Mouse (Mus musculus) myocyte (in vitro differentiated cells): ENCODE measurements at regions not wholly inside any gene's neighbourhood (a gene's known extent, or its start where the extent isn't known, plus 50 kb on each side); places are given as distances from the start of the nearest gene placed in this dataset.

Source experiments
- H3K27me3 ChIP-seq: one replicate; pipeline ENCODE4 v1.6.1; 2011; ENCODE audit not compliant: control insufficient read depth, insufficient read depth, insufficient read length
- H3K36me3 ChIP-seq: one replicate; pipeline ENCODE4 v1.6.1; 2011; ENCODE audit not compliant: control insufficient read depth, insufficient read depth
- H3K4me2 ChIP-seq: one replicate; pipeline ENCODE4 v1.6.1; 2011; ENCODE audit warnings: low read depth, control low read depth
- H3K4me3 ChIP-seq: one replicate; pipeline ENCODE4 v1.5.1; 2011; ENCODE audit warnings: mild to moderate bottlenecking, control low read depth, moderate library complexity
- H3K79me2 ChIP-seq: one replicate; pipeline ENCODE4 v1.6.1; 2011; ENCODE audit not compliant: control insufficient read depth, insufficient read depth
- H3ac ChIP-seq: one replicate; pipeline ENCODE4 v1.6.1; 2011; ENCODE audit not compliant: control insufficient read depth, insufficient read length
- CEBPB ChIP-seq: IDR thresholded peaks from 2 replicates; pipeline ENCODE4 v1.6.1; 2011; ENCODE audit warnings: mild to moderate bottlenecking, moderate library complexity; ENCODE audit not compliant: poor library complexity, insufficient read depth, severe bottlenecking
- E2F4 ChIP-seq: IDR thresholded peaks from one replicate; pipeline ENCODE4 v1.6.1; 2011; ENCODE audit warnings: mild to moderate bottlenecking, control low read depth, moderate library complexity; ENCODE audit not compliant: insufficient read depth
- MAX ChIP-seq: IDR thresholded peaks from one replicate; pipeline ENCODE4 v1.6.1; 2011; ENCODE audit warnings: low read depth, mild to moderate bottlenecking, control low read depth
- MYOD1 ChIP-seq, 3 experiments: IDR thresholded peaks; one replicate each; pipeline ENCODE4 v1.6.1; 2011; ENCODE audit warnings: control low read depth in 2 of 3, low read depth in 2 of 3, mild to moderate bottlenecking in 2 of 3, moderate library complexity in 1 of 3; ENCODE audit not compliant: insufficient read length in 2 of 3, control insufficient read depth in 1 of 3
- MYOG ChIP-seq, 3 experiments: IDR thresholded peaks; one replicate each; pipeline ENCODE4 v1.6.1; 2011; ENCODE audit warnings: control low read depth in 2 of 3, low read depth in 2 of 3, mild to moderate bottlenecking in 2 of 3; ENCODE audit not compliant: insufficient read length in 2 of 3, control insufficient read depth in 1 of 3, insufficient read depth in 1 of 3
- POLR2A ChIP-seq: IDR thresholded peaks from one replicate; pipeline ENCODE4 v1.6.1; 2011; ENCODE audit warnings: low read depth, mild to moderate bottlenecking, control low read depth, moderate library complexity; ENCODE audit not compliant: insufficient read length
- POLR2AphosphoS2 ChIP-seq: IDR thresholded peaks from one replicate; pipeline ENCODE4 v1.6.1; 2011; ENCODE audit warnings: low read depth, control low read depth; ENCODE audit not compliant: insufficient read length
- REST ChIP-seq: IDR thresholded peaks from one replicate; pipeline ENCODE4 v1.6.1; 2011; ENCODE audit warnings: mild to moderate bottlenecking, control low read depth, moderate library complexity; ENCODE audit not compliant: insufficient read depth, insufficient read length
- SRF ChIP-seq: IDR thresholded peaks from one replicate; pipeline ENCODE4 v1.6.1; 2011; ENCODE audit warnings: low read depth; ENCODE audit not compliant: control insufficient read depth, insufficient read length
- TCF12 ChIP-seq: IDR thresholded peaks from one replicate; pipeline ENCODE4 v1.6.1; 2011; ENCODE audit warnings: mild to moderate bottlenecking, control low read depth; ENCODE audit not compliant: poor library complexity, insufficient read depth, severe bottlenecking
- TCF3 ChIP-seq: IDR thresholded peaks from one replicate; pipeline ENCODE4 v1.6.1; 2011; ENCODE audit warnings: low read depth, control low read depth; ENCODE audit not compliant: insufficient read length
- USF1 ChIP-seq: IDR thresholded peaks from one replicate; pipeline ENCODE4 v1.6.1; 2011; ENCODE audit warnings: low read depth, mild to moderate bottlenecking, control low read depth, moderate library complexity

DNA sequence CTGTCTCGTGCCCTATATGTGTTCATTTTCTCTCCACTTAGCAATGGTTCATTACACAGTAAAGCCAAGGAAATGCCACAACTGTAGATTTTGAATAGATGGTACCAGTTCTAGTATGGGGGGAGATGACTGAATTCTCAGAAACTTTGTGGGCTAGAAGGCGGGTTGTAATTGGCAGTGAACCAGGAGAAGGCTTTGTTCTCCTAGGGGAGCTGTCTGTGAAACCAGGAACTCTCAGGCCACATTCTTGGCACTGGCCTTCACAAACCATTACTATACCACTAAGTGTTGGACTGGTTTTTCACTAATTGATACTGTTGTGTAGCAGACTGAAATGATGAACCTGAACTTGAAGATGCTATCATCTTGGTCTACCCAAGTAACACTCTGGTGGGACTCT lies 99.1 kb upstream of the Tnc start:
- no peaks in the 10 kb centered on the region for H3K79me2 ChIP-seq
- no peak overlapping the region for H3ac ChIP-seq
- TF ChIP-seq TCF3: no peak
- TF ChIP-seq REST: no peak
- TF ChIP-seq MAX: no peak
- TF ChIP-seq TCF12: no peak
- no peak for TF ChIP-seq MYOG (IDR thresholded peaks at IDR 0.05; ENCODE audit: control insufficient read depth in 1 of 3, insufficient read depth in 1 of 3, insufficient read length in 2 of 3, low read depth in 2 of 3)
- no peak for TF ChIP-seq CEBPB
- no peak for TF ChIP-seq POLR2AphosphoS2
- no peak for TF ChIP-seq POLR2A
- no peak for TF ChIP-seq MYOD1 (IDR thresholded peaks at IDR 0.05; ENCODE audit: control insufficient read depth in 1 of 3, insufficient read length in 2 of 3, low read depth in 2 of 3)
- no peak for TF ChIP-seq USF1
- no peak for TF ChIP-seq E2F4
- TF ChIP-seq SRF: no peak
- H3K4me3 ChIP-seq: no peak overlapping the region
- no peaks in the 10 kb centered on the region for H3K36me3 ChIP-seq
- no peak overlapping the region for H3K4me2 ChIP-seq
- no peaks in the 10 kb centered on the region for H3K27me3 ChIP-seq

DNA sequence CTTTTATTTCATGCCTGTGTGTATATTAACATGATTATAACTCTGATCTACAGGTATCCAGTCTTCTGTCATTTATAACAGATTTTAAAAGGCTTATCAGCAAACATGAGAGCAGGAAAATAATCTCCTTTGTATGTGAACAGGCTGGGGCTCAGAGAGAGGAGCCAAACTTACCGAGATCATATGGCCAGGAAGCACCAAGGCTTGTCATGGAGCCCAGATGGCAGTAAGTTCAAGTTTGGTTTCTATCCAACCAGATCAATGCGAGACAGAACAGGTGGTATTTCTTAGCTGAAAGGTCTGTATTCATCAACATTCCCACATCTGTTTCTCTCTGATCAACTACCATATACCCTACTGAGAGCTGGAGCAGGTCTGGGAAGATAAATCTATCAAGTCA lies 96.1 kb upstream of the Tnc start:
- H3K27me3 ChIP-seq: no peaks in the 10 kb centered on the region
- H3K4me3 ChIP-seq: no peak overlapping the region
- H3ac ChIP-seq: no peak overlapping the region
- H3K79me2 ChIP-seq: no peaks in the 10 kb centered on the region
- TF ChIP-seq USF1 (no peak), POLR2A (no peak), CEBPB (no peak), POLR2AphosphoS2 (no peak), TCF12 (no peak), SRF (no peak), MYOG (IDR thresholded peaks at IDR 0.05; ENCODE audit: control insufficient read depth in 1 of 3, insufficient read depth in 1 of 3, insufficient read length in 2 of 3, low read depth in 2 of 3) (no peak), TCF3 (no peak), MYOD1 (IDR thresholded peaks at IDR 0.05; ENCODE audit: control insufficient read depth in 1 of 3, insufficient read length in 2 of 3, low read depth in 2 of 3) (no peak), REST (no peak), MAX (no peak), E2F4 (no peak)
- H3K36me3 ChIP-seq: no peaks in the 10 kb centered on the region
- H3K4me2 ChIP-seq: no peak overlapping the region

DNA sequence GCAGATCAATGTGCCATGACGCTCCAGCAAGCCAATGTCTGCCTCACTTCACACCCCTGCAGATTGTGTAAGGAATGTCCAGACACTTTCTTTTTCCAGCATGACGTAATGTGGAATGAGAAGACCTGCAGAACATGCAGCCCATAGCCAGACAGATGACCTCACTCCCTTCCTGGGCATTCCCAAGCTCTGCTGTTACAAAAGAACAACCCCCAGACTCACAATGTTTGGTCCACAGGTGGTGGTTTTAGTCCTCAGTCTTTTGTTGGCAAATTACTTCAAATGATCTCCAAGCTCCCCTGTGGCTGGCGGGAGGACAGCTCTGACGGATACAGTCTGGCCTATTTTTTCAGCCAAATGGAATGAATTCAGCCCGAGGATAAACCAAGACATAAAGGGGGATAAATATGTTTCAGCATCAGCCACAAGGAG lies 95.6 kb upstream of the Tnc start:
- Histone ChIP-seq H3K27me3 (no peaks in the 10 kb centered on the region), H3K4me2 (no peak overlapping the region), H3K4me3 (no peak overlapping the region), H3K36me3 (no peaks in the 10 kb centered on the region), H3ac (no peak overlapping the region), H3K79me2 (no peaks in the 10 kb centered on the region)
- TF ChIP-seq MYOG (IDR thresholded peaks at IDR 0.05; ENCODE audit: control insufficient read depth in 1 of 3, insufficient read depth in 1 of 3, insufficient read length in 2 of 3, low read depth in 2 of 3): no peak
- TF ChIP-seq CEBPB: no peak

DNA sequence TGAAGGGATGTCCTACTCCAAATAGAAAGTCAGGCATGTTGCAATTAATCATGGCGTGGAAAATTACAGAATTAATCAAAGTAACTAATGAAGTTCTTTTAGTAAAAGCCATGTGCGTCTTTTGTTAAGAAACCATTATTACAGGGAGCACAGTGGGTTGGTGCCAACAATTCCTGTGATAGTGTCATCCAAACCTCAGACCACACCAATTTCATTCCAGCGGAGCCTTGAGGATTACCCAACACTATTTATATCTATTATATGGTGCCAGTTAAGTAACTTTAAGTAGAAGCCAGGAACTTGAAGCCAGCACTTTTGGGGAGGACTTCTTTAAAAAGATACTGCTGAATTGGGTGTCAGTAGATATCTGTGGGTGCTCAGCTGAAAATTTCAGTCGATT lies 93.0 kb upstream of the Tnc start:
- H3K4me3 ChIP-seq: no peak overlapping the region
- H3ac ChIP-seq: no peak overlapping the region
- no peaks in the 10 kb centered on the region for H3K79me2 ChIP-seq
- H3K4me2 ChIP-seq: peak overlapping the region; percentile 52
- no peak for TF ChIP-seq USF1
- no peak for TF ChIP-seq MAX
- no peak for TF ChIP-seq POLR2AphosphoS2
- peak; percentile 77 for TF ChIP-seq CEBPB
- no peaks in the 10 kb centered on the region for H3K36me3 ChIP-seq
- H3K27me3 ChIP-seq: no peaks in the 10 kb centered on the region

DNA sequence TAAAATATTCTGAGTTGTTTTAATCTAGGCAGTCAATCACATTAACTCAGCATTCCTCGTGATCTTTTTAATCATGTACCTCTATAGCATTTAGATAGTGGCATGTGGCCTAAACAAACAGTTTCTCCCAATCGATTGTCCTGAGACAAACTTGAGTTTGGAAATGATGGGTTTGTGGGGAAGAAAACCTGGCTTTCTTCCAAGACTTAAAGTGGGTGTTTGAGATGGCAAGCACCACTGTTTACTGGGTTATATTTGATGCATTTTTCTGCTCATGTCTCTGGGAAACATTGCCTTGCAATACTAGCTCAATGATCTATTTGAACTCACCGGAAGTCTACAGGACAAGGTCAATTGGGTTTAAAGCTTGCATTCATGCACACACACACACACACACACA lies 88.2 kb upstream of the Tnc start:
- Histone ChIP-seq H3K79me2 (no peaks in the 10 kb centered on the region), H3K36me3 (no peaks in the 10 kb centered on the region), H3K4me2 (no peak overlapping the region), H3K4me3 (no peak overlapping the region), H3K27me3 (no peaks in the 10 kb centered on the region), H3ac (no peak overlapping the region)
- TF ChIP-seq TCF3 (no peak), REST (no peak), MYOG (IDR thresholded peaks at IDR 0.05; ENCODE audit: control insufficient read depth in 1 of 3, insufficient read depth in 1 of 3, insufficient read length in 2 of 3, low read depth in 2 of 3) (no peak)
